Mouse (Mus musculus) liver, embryonic 15.5 days (tissue): ENCODE measurements around the gene Ndst2. TPM values are rescaled to one million over a fixed set of nuclear protein-coding genes. Genes with fewer than 3 reads are reported as not detected.

Source experiments
- ATAC-seq: fragments of 200-750 bp; cut with Nextera tagmentation; 2 replicates; pipeline ENCODE4 v1.8.0; 2017; ENCODE audit warnings: moderate number of reproducible peaks, mild to moderate bottlenecking, moderate library complexity; ENCODE audit not compliant: insufficient read depth
- H3K27ac ChIP-seq: fragments of 300-500 bp; sonication (generic); replicated peaks from 2 replicates; pipeline ENCODE4 v1.5.1; 2015; ENCODE audit warnings: mild to moderate bottlenecking, inconsistent platforms
- H3K27me3 ChIP-seq: fragments of 300-500 bp; sonication (generic); 2 replicates; pipeline ENCODE4 v1.6.1; 2015; ENCODE audit warnings: mild to moderate bottlenecking, inconsistent platforms
- H3K36me3 ChIP-seq: fragments of 300-500 bp; sonication (generic); replicated peaks from 2 replicates; pipeline ENCODE4 v1.6.1; 2015; ENCODE audit warnings: moderate library complexity, mild to moderate bottlenecking, inconsistent platforms
- H3K4me1 ChIP-seq: fragments of 300-500 bp; sonication (generic); replicated peaks from 2 replicates; pipeline ENCODE4 v1.6.1; 2015; ENCODE audit warnings: inconsistent platforms
- H3K4me2 ChIP-seq: fragments of 300-500 bp; sonication (generic); 2 replicates; pipeline ENCODE4 v1.6.1; 2015; ENCODE audit warnings: moderate library complexity, mild to moderate bottlenecking, inconsistent platforms
- H3K4me3 ChIP-seq: fragments of 300-500 bp; sonication (generic); replicated peaks from 2 replicates; pipeline ENCODE4 v1.5.1; 2015; ENCODE audit warnings: mild to moderate bottlenecking, inconsistent platforms
- H3K9ac ChIP-seq: fragments of 300-500 bp; sonication (generic); 2 replicates; pipeline ENCODE4 v1.6.1; 2015; ENCODE audit warnings: moderate library complexity, mild to moderate bottlenecking, inconsistent platforms
- H3K9me3 ChIP-seq: fragments of 300-500 bp; sonication (generic); replicated peaks from 2 replicates; pipeline ENCODE4 v1.6.1; 2016; ENCODE audit warnings: inconsistent platforms
- WGBS: fragments of 180-500 bp; shearing (Covaris S2); methylation state at CpG from one replicate; pipeline ENCODE4 v1.1.7; 2015; ENCODE audit warnings: mixed read lengths; ENCODE audit not compliant: insufficient replicate concordance; 5-methylcytosine and 5-hydroxymethylcytosine counted together
- polyA plus RNA-seq: library from polyadenylated mRNA; unstranded; fragments of >200 nt; fragmentation: Nextera tagmentation; extraction: Ambion mirVana; gene quantifications from 2 replicates; pipeline ENCODE4 v1.2.1, GENCODE M21; 2015

Gene Ndst2
- polyA plus RNA-seq, 1 experiment from 2014 or later: 16.3 TPM

GRCm38 (mm10) chr14:20765642-20766258, 31.4 kb upstream of the Ndst2 start:
- H3K9me3 ChIP-seq: no peaks in the 10 kb centered on the region
- H3K27ac ChIP-seq: no peak overlapping the region
- peaks cover 41% of the 10 kb centered on the region for H3K36me3 ChIP-seq
- H3K4me2 ChIP-seq: no peak overlapping the region
- 22% methylated on average over 12 of the region's 12 CpGs for WGBS
- H3K27me3 ChIP-seq: no peaks in the 10 kb centered on the region
- no peaks in the 10 kb centered on the region for H3K4me1 ChIP-seq
- ATAC-seq: peak; percentile 34; the same call in 1 of the 2 replicates
- H3K9ac ChIP-seq: no peak overlapping the region
- H3K4me3 ChIP-seq: no peak overlapping the region

- 71% methylated on average over 5 of the region's 5 CpGs for WGBS
- no peaks in the 10 kb centered on the region for H3K9me3 ChIP-seq
- no peak overlapping the region for H3K4me2 ChIP-seq
- no peak overlapping the region for H3K9ac ChIP-seq
- no peak for ATAC-seq
- H3K4me1 ChIP-seq: no peaks in the 10 kb centered on the region
- H3K4me3 ChIP-seq: no peak overlapping the region
- peaks cover 46% of the 10 kb centered on the region for H3K36me3 ChIP-seq
- H3K27me3 ChIP-seq: no peaks in the 10 kb centered on the region
- no peak overlapping the region for H3K27ac ChIP-seq
Measured at GRCm38 (mm10) chr14:20764942-20765341, 30.6 kb upstream of the Ndst2 start.

GRCm38 (mm10) chr14:20758768-20759435, 24.5 kb upstream of the Ndst2 start:
- Histone ChIP-seq H3K4me1 (no peaks in the 10 kb centered on the region), H3K9me3 (no peaks in the 10 kb centered on the region), H3K27ac (no peak overlapping the region), H3K9ac (no peak overlapping the region), H3K36me3 (peaks cover 58% of the 10 kb centered on the region), H3K4me3 (no peak overlapping the region), H3K27me3 (no peaks in the 10 kb centered on the region), H3K4me2 (no peak overlapping the region)
- no peak for ATAC-seq
- 56% methylated on average over 8 of the region's 8 CpGs for WGBS

- WGBS: 82% methylated on average over 22 of the region's 22 CpGs
- Histone ChIP-seq H3K9ac (no peak overlapping the region), H3K27me3 (no peaks in the 10 kb centered on the region), H3K9me3 (no peaks in the 10 kb centered on the region), H3K4me1 (no peaks in the 10 kb centered on the region), H3K4me2 (no peak overlapping the region), H3K36me3 (peaks cover 51% of the 10 kb centered on the region), H3K27ac (no peak overlapping the region), H3K4me3 (no peak overlapping the region)
- no peak for ATAC-seq
Measured at GRCm38 (mm10) chr14:20757370-20757907, 23.1 kb upstream of the Ndst2 start.

- H3K9ac ChIP-seq: no peak overlapping the region
- ATAC-seq: no peak
- H3K4me3 ChIP-seq: no peak overlapping the region
- no peak overlapping the region for H3K4me2 ChIP-seq
- no peaks in the 10 kb centered on the region for H3K9me3 ChIP-seq
- no peaks in the 10 kb centered on the region for H3K4me1 ChIP-seq
- H3K36me3 ChIP-seq: peaks cover 24% of the 10 kb centered on the region
- H3K27me3 ChIP-seq: no peaks in the 10 kb centered on the region
- 32% methylated on average over 3 of the region's 3 CpGs for WGBS
- no peak overlapping the region for H3K27ac ChIP-seq
Measured at GRCm38 (mm10) chr14:20753792-20754191, 19.4 kb upstream of the Ndst2 start.

- no peak overlapping the region for H3K27ac ChIP-seq
- no peaks in the 10 kb centered on the region for H3K4me1 ChIP-seq
- H3K27me3 ChIP-seq: no peaks in the 10 kb centered on the region
- no peaks in the 10 kb centered on the region for H3K9me3 ChIP-seq
- ATAC-seq: no peak
- H3K36me3 ChIP-seq: peaks cover 2% of the 10 kb centered on the region; the same call in 1 of the 2 replicates
- 74% methylated on average over 5 of the region's 5 CpGs for WGBS
- no peak overlapping the region for H3K4me3 ChIP-seq
- no peak overlapping the region for H3K4me2 ChIP-seq
- no peak overlapping the region for H3K9ac ChIP-seq
Measured at GRCm38 (mm10) chr14:20750503-20750902, 16.1 kb upstream of the Ndst2 start.

- Histone ChIP-seq H3K4me2 (no peak overlapping the region), H3K9ac (no peak overlapping the region), H3K27ac (no peak overlapping the region), H3K4me1 (no peaks in the 10 kb centered on the region), H3K27me3 (no peaks in the 10 kb centered on the region), H3K4me3 (no peak overlapping the region), H3K9me3 (no peaks in the 10 kb centered on the region), H3K36me3 (no peaks in the 10 kb centered on the region)
- no peak for ATAC-seq
- 77% methylated on average over 4 of the region's 4 CpGs for WGBS
Measured at GRCm38 (mm10) chr14:20749494-20750051, 15.2 kb upstream of the Ndst2 start.

- Histone ChIP-seq H3K27me3 (no peaks in the 10 kb centered on the region), H3K4me2 (no peak overlapping the region), H3K27ac (no peak overlapping the region), H3K36me3 (peaks cover 7% of the 10 kb centered on the region), H3K4me1 (no peaks in the 10 kb centered on the region), H3K4me3 (no peak overlapping the region), H3K9me3 (no peaks in the 10 kb centered on the region), H3K9ac (no peak overlapping the region)
- ATAC-seq: no peak
- WGBS: 69% methylated on average over 4 of the region's 4 CpGs
Measured at GRCm38 (mm10) chr14:20748388-20748787, 14.0 kb upstream of the Ndst2 start.

GRCm38 (mm10) chr14:20746935-20747334, 12.6 kb upstream of the Ndst2 start:
- no peak overlapping the region for H3K4me2 ChIP-seq
- H3K4me1 ChIP-seq: no peaks in the 10 kb centered on the region
- H3K36me3 ChIP-seq: peaks cover 9% of the 10 kb centered on the region
- H3K9me3 ChIP-seq: no peaks in the 10 kb centered on the region
- H3K9ac ChIP-seq: no peak overlapping the region
- no peak for ATAC-seq
- H3K27ac ChIP-seq: no peak overlapping the region
- WGBS: 69% methylated on average over 3 of the region's 3 CpGs
- H3K27me3 ChIP-seq: no peaks in the 10 kb centered on the region
- H3K4me3 ChIP-seq: no peak overlapping the region

- Histone ChIP-seq H3K27ac (no peak overlapping the region), H3K4me3 (no peak overlapping the region), H3K4me1 (no peaks in the 10 kb centered on the region), H3K9me3 (no peaks in the 10 kb centered on the region), H3K27me3 (no peaks in the 10 kb centered on the region), H3K4me2 (no peak overlapping the region), H3K9ac (no peak overlapping the region), H3K36me3 (peaks cover 19% of the 10 kb centered on the region)
- WGBS: 70% methylated on average over 3 of the region's 3 CpGs
- no peak for ATAC-seq
Measured at GRCm38 (mm10) chr14:20743614-20744013, 9.3 kb upstream of the Ndst2 start.

GRCm38 (mm10) chr14:20741301-20741700, 6.9 kb upstream of the Ndst2 start:
- Histone ChIP-seq H3K9ac (no peak overlapping the region), H3K36me3 (peaks cover 24% of the 10 kb centered on the region)
- no peak for ATAC-seq

More at GRCm38 (mm10) chr14:20741301-20741700, 6.9 kb upstream of the Ndst2 start:
- Histone ChIP-seq H3K4me3 (no peak overlapping the region), H3K9me3 (no peaks in the 10 kb centered on the region), H3K27ac (no peak overlapping the region), H3K27me3 (no peaks in the 10 kb centered on the region), H3K4me1 (peaks cover 11% of the 10 kb centered on the region), H3K4me2 (no peak overlapping the region)
- 81% methylated on average over 9 of the region's 9 CpGs for WGBS
